ENCODE assay signal across 8 mouse cellular contexts in the genomic region with DNA sequence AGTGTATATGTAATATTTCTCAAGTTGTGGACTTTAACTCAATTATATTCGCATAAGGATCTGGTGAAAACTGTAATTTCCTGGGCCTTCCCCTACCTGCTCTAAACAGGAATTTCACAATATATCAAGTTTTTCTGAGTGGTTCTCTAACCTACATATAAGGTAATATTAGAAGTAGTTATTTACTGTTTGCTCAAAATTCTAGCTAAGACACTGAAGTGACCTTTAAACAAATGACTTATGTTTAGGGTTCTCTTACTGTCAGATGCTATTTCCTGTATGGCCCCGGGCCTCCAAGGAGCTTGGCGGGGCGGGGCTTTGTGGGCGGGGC. TPM values are rescaled to one million over a fixed set of nuclear protein-coding genes. Genes with fewer than 3 reads are reported as not detected.
A peak's percentile ranks its signal among the peaks of the same experiment; 100 is the strongest.
DNase-seq lines count a peak whose midpoint lies in the region; ATAC-seq and TF ChIP-seq lines count a peak whose summit lies in the region.

No protein-coding gene starts in this region.

- WGBS in heart, embryonic 15.5 days, result 15% methylated on average over 5 of the region's 5 CpGs
- WGBS in hindbrain, embryonic 11.5 days, result 16% methylated on average over 5 of the region's 5 CpGs
- WGBS in liver, postnatal 0 days (ENCODE audit: insufficient replicate concordance), result 11% methylated on average over 5 of the region's 5 CpGs

- DNase-seq in heart, postnatal 10 days, result no peak
- DNase-seq in MEL-GATA-1-ER (ENCODE audit: extremely low read depth, low read depth), result peak; percentile 77
- DNase-seq in hindbrain, embryonic 11.5 days (ENCODE audit: low spot score), result no peak
- DNase-seq in liver, postnatal 0 days, result no peak
- no peak for DNase-seq in gastrocnemius, adult 18-20 months (ENCODE audit: low spot score)
- no peak for DNase-seq in ovary, postnatal 14 days (ENCODE audit: low spot score)

- H3K4me1 ChIP-seq in heart, embryonic 15.5 days (replicated peaks), result no peaks in the 10 kb centered on the region; the same call in 1 of the 2 replicates
- H3K4me1 ChIP-seq in hindbrain, embryonic 11.5 days (replicated peaks; ENCODE audit: control insufficient read depth, insufficient read depth, low read length), result no peaks in the 10 kb centered on the region
- H3K4me1 ChIP-seq in liver, postnatal 0 days (ENCODE audit: insufficient read depth), result 0 out of 2 replicates have a peak, but pooled peaks cover 8% of the 10 kb centered on the region

- H3K4me2 ChIP-seq in heart, embryonic 15.5 days, result peak overlapping the region; percentile 79
- 0 out of 2 replicates have a peak overlapping the region, but pooled peaks have one; percentile 81 for H3K4me2 ChIP-seq in hindbrain, embryonic 11.5 days (replicated peaks; ENCODE audit: low read depth, low read length)
- no peak overlapping the region for H3K4me2 ChIP-seq in liver, postnatal 0 days (ENCODE audit: low read depth, low read length)

- H3K4me3 ChIP-seq in heart, embryonic 15.5 days, result peak overlapping the region; percentile 98
- peak overlapping the region; percentile 89 for H3K4me3 ChIP-seq in hindbrain, embryonic 11.5 days (ENCODE audit: low read depth, low read length)
- peak overlapping the region; percentile 90 for H3K4me3 ChIP-seq in liver, postnatal 0 days (ENCODE audit: low read depth, low read length)

- H3K27ac ChIP-seq in heart, embryonic 15.5 days, result peak overlapping the region; percentile 96
- H3K27ac ChIP-seq in hindbrain, embryonic 11.5 days (ENCODE audit: low read depth, low read length), result no peak overlapping the region
- no peak overlapping the region for H3K27ac ChIP-seq in liver, postnatal 0 days (ENCODE audit: low read depth)

- no peak overlapping the region for H3K9ac ChIP-seq in heart, embryonic 15.5 days
- no peak overlapping the region for H3K9ac ChIP-seq in hindbrain, embryonic 11.5 days (ENCODE audit: low read depth, low read length)
- H3K9ac ChIP-seq in liver, postnatal 0 days (replicated peaks), result no peak overlapping the region

- no peaks in the 10 kb centered on the region for H3K27me3 ChIP-seq in heart, embryonic 15.5 days
- H3K27me3 ChIP-seq in hindbrain, embryonic 11.5 days (ENCODE audit: control insufficient read depth, insufficient read depth, low read length), result no peaks in the 10 kb centered on the region
- no peaks in the 10 kb centered on the region for H3K27me3 ChIP-seq in liver, postnatal 0 days (ENCODE audit: insufficient read depth, low read length)

- H3K9me3 ChIP-seq in heart, embryonic 15.5 days (replicated peaks), result no peaks in the 10 kb centered on the region
- H3K9me3 ChIP-seq in hindbrain, embryonic 11.5 days (ENCODE audit: control insufficient read depth, low read length), result no peaks in the 10 kb centered on the region
- H3K9me3 ChIP-seq in liver, postnatal 0 days (ENCODE audit: low read length), result no peaks in the 10 kb centered on the region

- TF ChIP-seq CTCF in liver, postnatal 0 days (IDR thresholded peaks at IDR 0.05; ENCODE audit: low read depth), result no peak

- intact Hi-C loops in heart, postnatal 10 days (cut with DNase I), result no loop called here

- ATAC-seq in heart, embryonic 15.5 days (replicated peaks; ENCODE audit: insufficient number of reproducible peaks, insufficient read depth, low FRiP score, low read depth), result no peak
- no peak; the same call in 1 of the 2 replicates for ATAC-seq in hindbrain, embryonic 11.5 days (ENCODE audit: low FRiP score)
- ATAC-seq in liver, postnatal 0 days, result peak; percentile 4
- no peak for ATAC-seq in CD4-positive, CD25-positive, alpha-beta regulatory T cell, adult 4 months

- TF ChIP-seq EP300 in liver, postnatal 0 days (IDR thresholded peaks at IDR 0.05; ENCODE audit: low read depth), result no peak

- no peaks in the 10 kb centered on the region for H3K36me3 ChIP-seq in heart, embryonic 15.5 days
- no peaks in the 10 kb centered on the region for H3K36me3 ChIP-seq in hindbrain, embryonic 11.5 days (ENCODE audit: control insufficient read depth, insufficient read depth, low read length)
- H3K36me3 ChIP-seq in liver, postnatal 0 days (replicated peaks; ENCODE audit: insufficient read depth, low read length), result peaks cover 5% of the 10 kb centered on the region; the same call in 1 of the 2 replicates

RNA-seq across cellular contexts. Expression of a gene that starts 14.3 kb away (rescaled TPM):
- polyA plus RNA-seq in heart, embryonic 15.5 days (2015; fragmentation: Nextera tagmentation; extraction: Ambion mirVana), result 21.5 and 21.7 TPM in 2 replicates
- total RNA-seq in heart, postnatal 10 days (2021), result 10 to 100 TPM; 20.8 to 21.9 TPM
- polyA plus RNA-seq in hindbrain, embryonic 11.5 days (2014; fragmentation: Nextera tagmentation; extraction: Ambion mirVana), result 35.8 and 36.7 TPM in 2 replicates
- polyA plus RNA-seq in liver, postnatal 0 days (2015; fragmentation: Nextera tagmentation; extraction: Ambion mirVana), result 13.9 and 14.5 TPM in 2 replicates
- total RNA-seq in gastrocnemius, adult 18-20 months (2021), result 10 to 100 TPM; 17.5 to 17.8 TPM
- polyA plus RNA-seq in CD4-positive, CD25-positive, alpha-beta regulatory T cell, adult 4 months (2017; shearing (Covaris generic)), result 100 to 1,000 TPM; 244 to 260 TPM
